Mouse (Mus musculus): ENCODE measurements around the gene Map3k1.
"Not testable (repeated sequence)": the region's sequence is repeated elsewhere in the genome, so short reads cannot be mapped to it uniquely, and the experiment has no call there.

Gene Map3k1

GRCm38 (mm10) chr13:111745216-111745615, 63.6 kb downstream of the Map3k1 start:
- DNase-seq (ENCODE audit: extremely low spot score, low spot score) = no peak

- no peak for DNase-seq (ENCODE audit: extremely low spot score, low spot score)
Measured at GRCm38 (mm10) chr13:111744233-111745000, 64.4 kb downstream of the Map3k1 start.

GRCm38 (mm10) chr13:111741991-111742615, 66.7 kb downstream of the Map3k1 start:
- no peak for DNase-seq (ENCODE audit: extremely low spot score, low spot score)

- DNase-seq (ENCODE audit: extremely low spot score, low spot score) = no peak
Measured at GRCm38 (mm10) chr13:111741204-111741990, 67.4 kb downstream of the Map3k1 start.

GRCm38 (mm10) chr13:111726898-111727297, 81.9 kb downstream of the Map3k1 start:
- DNase-seq (ENCODE audit: extremely low spot score, low spot score) = no peak

GRCm38 (mm10) chr13:111725165-111726077, 83.4 kb downstream of the Map3k1 start:
- peak; percentile 99 for DNase-seq (ENCODE audit: extremely low spot score, low spot score)

GRCm38 (mm10) chr13:111724811-111725164, 84.0 kb downstream of the Map3k1 start:
- DNase-seq (ENCODE audit: extremely low spot score, low spot score) = no peak

- no peak for DNase-seq (ENCODE audit: extremely low spot score, low spot score)
Measured at GRCm38 (mm10) chr13:111719726-111720125, 89.1 kb downstream of the Map3k1 start.

- DNase-seq (ENCODE audit: extremely low spot score, low spot score) = no peak
Measured at GRCm38 (mm10) chr13:111710531-111710930, 98.3 kb downstream of the Map3k1 start.

GRCm38 (mm10) chr13:111703952-111704351, 104.8 kb downstream of the Map3k1 start:
- DNase-seq (ENCODE audit: extremely low spot score, low spot score) = not testable (repeated sequence)

- DNase-seq (ENCODE audit: extremely low spot score, low spot score) = no peak
Measured at GRCm38 (mm10) chr13:111703396-111703795, 105.4 kb downstream of the Map3k1 start.
